Mouse (Mus musculus) myocyte (in vitro differentiated cells): Measurements from ENCODE around the gene Gm20425. TPM values are rescaled to one million over a fixed set of nuclear protein-coding genes. Genes with fewer than 3 reads are reported as not detected.

Experiments used
- H3K27me3 ChIP-seq: one replicate; pipeline ENCODE4 v1.6.1; 2011; ENCODE audit not compliant: control insufficient read depth, insufficient read depth, insufficient read length
- H3K36me3 ChIP-seq: one replicate; pipeline ENCODE4 v1.6.1; 2011; ENCODE audit not compliant: control insufficient read depth, insufficient read depth
- H3K4me2 ChIP-seq: one replicate; pipeline ENCODE4 v1.6.1; 2011; ENCODE audit warnings: low read depth, control low read depth
- H3K4me3 ChIP-seq: one replicate; pipeline ENCODE4 v1.5.1; 2011; ENCODE audit warnings: mild to moderate bottlenecking, control low read depth, moderate library complexity
- H3K79me2 ChIP-seq: one replicate; pipeline ENCODE4 v1.6.1; 2011; ENCODE audit not compliant: control insufficient read depth, insufficient read depth
- H3ac ChIP-seq: one replicate; pipeline ENCODE4 v1.6.1; 2011; ENCODE audit not compliant: control insufficient read depth, insufficient read length
- CEBPB ChIP-seq: IDR thresholded peaks from 2 replicates; pipeline ENCODE4 v1.6.1; 2011; ENCODE audit warnings: mild to moderate bottlenecking, moderate library complexity; ENCODE audit not compliant: poor library complexity, insufficient read depth, severe bottlenecking
- E2F4 ChIP-seq: IDR thresholded peaks from one replicate; pipeline ENCODE4 v1.6.1; 2011; ENCODE audit warnings: mild to moderate bottlenecking, control low read depth, moderate library complexity; ENCODE audit not compliant: insufficient read depth
- MAX ChIP-seq: IDR thresholded peaks from one replicate; pipeline ENCODE4 v1.6.1; 2011; ENCODE audit warnings: low read depth, mild to moderate bottlenecking, control low read depth
- MYOD1 ChIP-seq, 3 experiments: IDR thresholded peaks; one replicate each; pipeline ENCODE4 v1.6.1; 2011; ENCODE audit warnings: control low read depth in 2 of 3, low read depth in 2 of 3, mild to moderate bottlenecking in 2 of 3, moderate library complexity in 1 of 3; ENCODE audit not compliant: insufficient read length in 2 of 3, control insufficient read depth in 1 of 3
- MYOG ChIP-seq, 3 experiments: IDR thresholded peaks; one replicate each; pipeline ENCODE4 v1.6.1; 2011; ENCODE audit warnings: control low read depth in 2 of 3, low read depth in 2 of 3, mild to moderate bottlenecking in 2 of 3; ENCODE audit not compliant: insufficient read length in 2 of 3, control insufficient read depth in 1 of 3, insufficient read depth in 1 of 3
- POLR2A ChIP-seq: IDR thresholded peaks from one replicate; pipeline ENCODE4 v1.6.1; 2011; ENCODE audit warnings: low read depth, mild to moderate bottlenecking, control low read depth, moderate library complexity; ENCODE audit not compliant: insufficient read length
- POLR2AphosphoS2 ChIP-seq: IDR thresholded peaks from one replicate; pipeline ENCODE4 v1.6.1; 2011; ENCODE audit warnings: low read depth, control low read depth; ENCODE audit not compliant: insufficient read length
- REST ChIP-seq: IDR thresholded peaks from one replicate; pipeline ENCODE4 v1.6.1; 2011; ENCODE audit warnings: mild to moderate bottlenecking, control low read depth, moderate library complexity; ENCODE audit not compliant: insufficient read depth, insufficient read length
- SRF ChIP-seq: IDR thresholded peaks from one replicate; pipeline ENCODE4 v1.6.1; 2011; ENCODE audit warnings: low read depth; ENCODE audit not compliant: control insufficient read depth, insufficient read length
- TCF12 ChIP-seq: IDR thresholded peaks from one replicate; pipeline ENCODE4 v1.6.1; 2011; ENCODE audit warnings: mild to moderate bottlenecking, control low read depth; ENCODE audit not compliant: poor library complexity, insufficient read depth, severe bottlenecking
- TCF3 ChIP-seq: IDR thresholded peaks from one replicate; pipeline ENCODE4 v1.6.1; 2011; ENCODE audit warnings: low read depth, control low read depth; ENCODE audit not compliant: insufficient read length
- USF1 ChIP-seq: IDR thresholded peaks from one replicate; pipeline ENCODE4 v1.6.1; 2011; ENCODE audit warnings: low read depth, mild to moderate bottlenecking, control low read depth, moderate library complexity
- polyA plus RNA-seq: library from polyadenylated mRNA; unstranded; fragments of >200 nt; fragmentation: generic; extraction: Trizol; gene quantifications from one replicate; pipeline ENCODE4 v1.2.1, GENCODE M21; 2012; ENCODE audit warnings: missing spikeins

Gm20425 gene
- polyA plus RNA-seq, 1 experiment = not detected

GRCm38 (mm10) chr9:103252906-103253305, 22.8 kb upstream of the Gm20425 start:
- Histone ChIP-seq H3K4me3 (no peak overlapping the region), H3K4me2 (no peak overlapping the region), H3K79me2 (no peaks in the 10 kb centered on the region), H3ac (no peak overlapping the region), H3K36me3 (no peaks in the 10 kb centered on the region), H3K27me3 (peaks cover 5% of the 10 kb centered on the region)
- no peak for TF ChIP-seq REST
- TF ChIP-seq SRF = no peak
- no peak for TF ChIP-seq USF1
- no peak for TF ChIP-seq E2F4
- no peak for TF ChIP-seq CEBPB
- TF ChIP-seq MAX = no peak
- no peak for TF ChIP-seq MYOG (IDR thresholded peaks at IDR 0.05; ENCODE audit: control insufficient read depth in 1 of 3, insufficient read depth in 1 of 3, insufficient read length in 2 of 3, low read depth in 2 of 3)
- TF ChIP-seq TCF12 = no peak
- TF ChIP-seq MYOD1 (IDR thresholded peaks at IDR 0.05; ENCODE audit: control insufficient read depth in 1 of 3, insufficient read length in 2 of 3, low read depth in 2 of 3) = no peak
- TF ChIP-seq TCF3 = no peak
- TF ChIP-seq POLR2AphosphoS2 = no peak
- no peak for TF ChIP-seq POLR2A

GRCm38 (mm10) chr9:103248618-103249017, 18.5 kb upstream of the Gm20425 start:
- Histone ChIP-seq H3K4me3 (no peak overlapping the region), H3ac (no peak overlapping the region), H3K4me2 (no peak overlapping the region), H3K79me2 (no peaks in the 10 kb centered on the region), H3K27me3 (peaks cover 5% of the 10 kb centered on the region), H3K36me3 (no peaks in the 10 kb centered on the region)
- TF ChIP-seq USF1 = no peak
- no peak for TF ChIP-seq REST
- TF ChIP-seq TCF12 = no peak
- no peak for TF ChIP-seq POLR2A
- TF ChIP-seq MAX = no peak
- TF ChIP-seq TCF3 = no peak
- no peak for TF ChIP-seq CEBPB
- TF ChIP-seq MYOD1 (IDR thresholded peaks at IDR 0.05; ENCODE audit: control insufficient read depth in 1 of 3, insufficient read length in 2 of 3, low read depth in 2 of 3) = no peak
- TF ChIP-seq E2F4 = no peak
- no peak for TF ChIP-seq SRF
- TF ChIP-seq MYOG (IDR thresholded peaks at IDR 0.05; ENCODE audit: control insufficient read depth in 1 of 3, insufficient read depth in 1 of 3, insufficient read length in 2 of 3, low read depth in 2 of 3) = no peak
- TF ChIP-seq POLR2AphosphoS2 = no peak

GRCm38 (mm10) chr9:103246526-103247168, 16.5 kb upstream of the Gm20425 start:
- peaks cover 5% of the 10 kb centered on the region for H3K27me3 ChIP-seq
- no peaks in the 10 kb centered on the region for H3K36me3 ChIP-seq
- H3K4me3 ChIP-seq = no peak overlapping the region
- no peak overlapping the region for H3K4me2 ChIP-seq
- H3ac ChIP-seq = no peak overlapping the region
- H3K79me2 ChIP-seq = no peaks in the 10 kb centered on the region
- no peak for TF ChIP-seq POLR2AphosphoS2
- TF ChIP-seq POLR2A = no peak
- TF ChIP-seq TCF12 = no peak
- TF ChIP-seq E2F4 = no peak
- TF ChIP-seq REST = no peak
- no peak for TF ChIP-seq USF1
- TF ChIP-seq SRF = no peak
- TF ChIP-seq MAX = no peak
- no peak for TF ChIP-seq TCF3
- no peak for TF ChIP-seq MYOD1 (IDR thresholded peaks at IDR 0.05; ENCODE audit: control insufficient read depth in 1 of 3, insufficient read length in 2 of 3, low read depth in 2 of 3)
- no peak for TF ChIP-seq MYOG (IDR thresholded peaks at IDR 0.05; ENCODE audit: control insufficient read depth in 1 of 3, insufficient read depth in 1 of 3, insufficient read length in 2 of 3, low read depth in 2 of 3)
- no peak for TF ChIP-seq CEBPB

GRCm38 (mm10) chr9:103243640-103244039, 13.5 kb upstream of the Gm20425 start:
- TF ChIP-seq E2F4 (no peak), POLR2AphosphoS2 (no peak), MAX (no peak), CEBPB (no peak), MYOD1 (IDR thresholded peaks at IDR 0.05; ENCODE audit: control insufficient read depth in 1 of 3, insufficient read length in 2 of 3, low read depth in 2 of 3) (no peak)
- Histone ChIP-seq H3K27me3 (peaks cover 13% of the 10 kb centered on the region), H3K79me2 (no peaks in the 10 kb centered on the region), H3K4me2 (no peak overlapping the region), H3ac (no peak overlapping the region), H3K4me3 (no peak overlapping the region), H3K36me3 (no peaks in the 10 kb centered on the region)

- Histone ChIP-seq H3K36me3 (no peaks in the 10 kb centered on the region), H3K4me3 (no peak overlapping the region), H3K4me2 (no peak overlapping the region), H3K79me2 (no peaks in the 10 kb centered on the region), H3K27me3 (peaks cover 13% of the 10 kb centered on the region), H3ac (no peak overlapping the region)
- no peak for TF ChIP-seq POLR2AphosphoS2
- TF ChIP-seq REST = no peak
- no peak for TF ChIP-seq SRF
- no peak for TF ChIP-seq TCF12
- no peak for TF ChIP-seq POLR2A
- TF ChIP-seq USF1 = no peak
- no peak for TF ChIP-seq MAX
- TF ChIP-seq TCF3 = no peak
- no peak for TF ChIP-seq CEBPB
Observed at GRCm38 (mm10) chr9:103241206-103241605, 11.1 kb upstream of the Gm20425 start.
